Mouse (Mus musculus) brown adipose tissue, adult 24 weeks (tissue): ENCODE data around the gene Gm17660. TPM values are rescaled to one million over a fixed set of nuclear protein-coding genes. Genes with fewer than 3 reads are reported as not detected.
A peak's percentile ranks its signal among the peaks of the same experiment; 100 is the strongest.

Source experiments
- H3K27ac ChIP-seq: fragments of 200-500 bp; replicated peaks from 2 replicates; pipeline ENCODE4 v1.5.1; 2012; ENCODE audit warnings: low read depth, mild to moderate bottlenecking, low read length
- H3K4me1 ChIP-seq: fragments of 200-500 bp; 2 replicates; pipeline ENCODE4 v1.6.1; 2012; ENCODE audit warnings: low read length, mixed read lengths; ENCODE audit not compliant: control insufficient read depth, insufficient read depth, insufficient read length
- H3K4me3 ChIP-seq: fragments of 200-500 bp; 2 replicates; pipeline ENCODE4 v1.5.1; 2012; ENCODE audit warnings: low read depth, mild to moderate bottlenecking, low read length, moderate library complexity; ENCODE audit not compliant: insufficient read depth
- polyA plus RNA-seq: library from polyadenylated mRNA; stranded (reverse); fragments of >200 nt; gene quantifications from 2 replicates; pipeline ENCODE4 v1.2.4, GENCODE M21; 2012; ENCODE audit not compliant: missing spikeins, insufficient read depth, insufficient read length

Gene Gm17660
- polyA plus RNA-seq, 1 experiment: not detected

- Histone ChIP-seq H3K27ac (no peak overlapping the region; the same call in 1 of the 2 replicates), H3K4me3 (no peak overlapping the region), H3K4me1 (peaks cover 12% of the 10 kb centered on the region)
These were observed 24.5 kb upstream of the Gm17660 start for GRCm38 (mm10) chr5:104101678-104102531.

GRCm38 (mm10) chr5:104096078-104096938 lies 18.9 kb upstream of the Gm17660 start:
- no peak overlapping the region for H3K4me3 ChIP-seq
- H3K4me1 ChIP-seq: peaks cover 8% of the 10 kb centered on the region; the same call in 1 of the 2 replicates
- peak overlapping the region; percentile 53 for H3K27ac ChIP-seq

- H3K27ac ChIP-seq: peak overlapping the region; percentile 39; the same call in 1 of the 2 replicates
- no peak overlapping the region for H3K4me3 ChIP-seq
- peaks cover 8% of the 10 kb centered on the region; the same call in 1 of the 2 replicates for H3K4me1 ChIP-seq
These were observed 18.1 kb upstream of the Gm17660 start for GRCm38 (mm10) chr5:104095416-104096077.

DNA sequence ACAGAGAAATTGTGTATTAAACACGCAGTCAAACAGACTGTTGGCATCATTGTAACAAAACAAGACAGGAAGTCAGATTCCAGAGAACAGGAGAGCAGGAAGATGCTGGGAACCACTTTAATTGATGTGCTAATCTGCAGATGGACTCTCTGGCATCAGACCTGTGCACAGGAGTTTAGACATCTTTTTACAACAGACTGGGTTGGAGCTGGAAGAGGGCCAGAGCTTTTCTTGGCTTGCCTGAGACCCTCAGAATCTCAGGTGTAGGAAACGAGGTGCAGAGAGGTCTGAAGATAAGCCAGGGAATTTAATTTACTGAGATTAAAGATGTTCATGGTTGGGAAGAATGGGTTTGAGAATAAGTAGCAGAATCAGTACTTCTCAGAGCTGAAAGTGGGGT lies 12.3 kb upstream of the Gm17660 start:
- H3K4me3 ChIP-seq: no peak overlapping the region
- no peak overlapping the region for H3K27ac ChIP-seq
- H3K4me1 ChIP-seq: no peaks in the 10 kb centered on the region

DNA sequence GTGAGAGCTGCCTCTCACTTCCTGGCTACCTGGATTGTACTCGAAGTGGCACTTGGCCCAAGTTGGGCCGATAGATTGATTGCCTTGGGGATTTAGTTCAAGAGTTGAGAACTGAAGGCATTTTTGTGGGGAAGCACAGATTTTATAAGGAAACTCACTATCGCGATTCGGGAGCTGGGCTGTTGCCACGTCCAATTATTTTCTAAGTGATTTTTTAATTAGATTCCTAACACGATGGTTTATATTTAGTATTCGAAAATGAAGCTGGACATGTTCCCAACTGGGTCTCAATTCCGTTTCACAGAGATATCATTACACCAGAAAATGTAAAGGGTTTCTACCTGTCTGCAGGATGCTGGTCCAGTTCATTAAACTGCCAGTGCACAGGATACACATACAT lies 8.0 kb upstream of the Gm17660 start:
- Histone ChIP-seq H3K27ac (no peak overlapping the region), H3K4me1 (no peaks in the 10 kb centered on the region), H3K4me3 (no peak overlapping the region)

DNA sequence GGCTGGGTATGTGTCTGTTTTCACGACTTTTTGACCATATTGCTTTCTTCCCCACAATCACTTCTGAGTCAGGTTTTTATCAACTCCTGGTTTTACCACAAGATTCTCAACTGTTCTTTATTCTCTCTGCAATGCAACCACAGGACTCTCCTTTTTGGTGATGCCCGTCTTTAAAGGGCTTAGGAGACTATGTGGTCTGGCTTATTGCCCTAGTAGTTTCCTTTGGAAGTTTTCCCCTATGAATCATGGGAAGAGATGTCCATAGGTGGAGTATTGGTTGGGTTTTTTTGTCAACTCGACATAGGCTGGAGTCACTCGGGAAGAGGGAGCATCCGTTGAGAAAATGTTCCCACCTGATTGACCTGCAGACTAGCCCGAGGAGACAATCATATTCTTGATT lies 3.3 kb upstream of the Gm17660 start:
- H3K4me1 ChIP-seq: no peaks in the 10 kb centered on the region
- H3K4me3 ChIP-seq: no peak overlapping the region
- no peak overlapping the region for H3K27ac ChIP-seq

GRCm38 (mm10) chr5:104076361-104076760 lies 1.0 kb downstream of the Gm17660 start:
- Histone ChIP-seq H3K4me3 (no peak overlapping the region), H3K4me1 (no peaks in the 10 kb centered on the region), H3K27ac (no peak overlapping the region)

- no peaks in the 10 kb centered on the region for H3K4me1 ChIP-seq
- H3K27ac ChIP-seq: no peak overlapping the region
- no peak overlapping the region for H3K4me3 ChIP-seq
These were observed 3.0 kb downstream of the Gm17660 start for GRCm38 (mm10) chr5:104074388-104074787.

GRCm38 (mm10) chr5:104073602-104074001 lies 3.8 kb downstream of the Gm17660 start:
- H3K27ac ChIP-seq: no peak overlapping the region

DNA sequence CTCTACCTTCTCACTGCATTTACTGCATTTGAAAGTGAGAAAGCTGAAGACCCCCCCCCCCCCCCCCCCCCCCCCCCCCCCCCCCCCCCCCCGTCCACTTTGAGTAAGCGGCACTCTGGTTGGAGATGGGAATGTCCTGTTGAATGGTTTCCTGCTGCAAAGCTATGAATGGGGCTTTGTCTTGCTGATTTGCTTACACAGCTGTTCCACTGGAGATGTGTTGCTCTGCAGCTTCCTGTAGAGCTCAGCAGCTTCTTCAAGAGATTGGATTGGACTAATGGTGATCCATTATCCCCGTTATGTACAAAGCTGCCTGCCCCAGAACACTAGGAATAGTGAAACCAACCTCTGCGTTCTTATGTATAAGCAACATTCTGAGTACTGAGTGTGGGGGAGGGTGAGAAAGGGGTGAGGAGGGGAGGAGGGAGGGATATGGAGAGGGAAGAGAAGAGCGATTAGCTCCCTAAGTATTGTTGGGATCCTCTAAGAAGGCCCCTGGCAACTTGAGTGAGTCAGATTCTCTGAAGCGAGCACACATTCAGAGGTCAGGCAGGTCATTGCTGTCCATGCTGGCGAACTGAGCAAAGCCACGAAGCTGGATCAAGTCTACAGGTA lies 5.0 kb downstream of the Gm17660 start:
- no peak overlapping the region for H3K4me3 ChIP-seq
- no peak overlapping the region for H3K27ac ChIP-seq

More at GRCm38 (mm10) chr5:104073602-104074001, 3.8 kb downstream of the Gm17660 start:
- H3K4me3 ChIP-seq: no peak overlapping the region
- no peaks in the 10 kb centered on the region for H3K4me1 ChIP-seq

GRCm38 (mm10) chr5:104071048-104071447 lies 6.4 kb downstream of the Gm17660 start:
- Histone ChIP-seq H3K27ac (no peak overlapping the region), H3K4me3 (no peak overlapping the region), H3K4me1 (no peaks in the 10 kb centered on the region)

More for the DNA sequence above, 5.0 kb downstream of the Gm17660 start:
- H3K4me1 ChIP-seq: no peaks in the 10 kb centered on the region

- H3K27ac ChIP-seq: no peak overlapping the region
- no peaks in the 10 kb centered on the region for H3K4me1 ChIP-seq
- H3K4me3 ChIP-seq: no peak overlapping the region
These were observed 8.7 kb downstream of the Gm17660 start for GRCm38 (mm10) chr5:104068751-104069150.

DNA sequence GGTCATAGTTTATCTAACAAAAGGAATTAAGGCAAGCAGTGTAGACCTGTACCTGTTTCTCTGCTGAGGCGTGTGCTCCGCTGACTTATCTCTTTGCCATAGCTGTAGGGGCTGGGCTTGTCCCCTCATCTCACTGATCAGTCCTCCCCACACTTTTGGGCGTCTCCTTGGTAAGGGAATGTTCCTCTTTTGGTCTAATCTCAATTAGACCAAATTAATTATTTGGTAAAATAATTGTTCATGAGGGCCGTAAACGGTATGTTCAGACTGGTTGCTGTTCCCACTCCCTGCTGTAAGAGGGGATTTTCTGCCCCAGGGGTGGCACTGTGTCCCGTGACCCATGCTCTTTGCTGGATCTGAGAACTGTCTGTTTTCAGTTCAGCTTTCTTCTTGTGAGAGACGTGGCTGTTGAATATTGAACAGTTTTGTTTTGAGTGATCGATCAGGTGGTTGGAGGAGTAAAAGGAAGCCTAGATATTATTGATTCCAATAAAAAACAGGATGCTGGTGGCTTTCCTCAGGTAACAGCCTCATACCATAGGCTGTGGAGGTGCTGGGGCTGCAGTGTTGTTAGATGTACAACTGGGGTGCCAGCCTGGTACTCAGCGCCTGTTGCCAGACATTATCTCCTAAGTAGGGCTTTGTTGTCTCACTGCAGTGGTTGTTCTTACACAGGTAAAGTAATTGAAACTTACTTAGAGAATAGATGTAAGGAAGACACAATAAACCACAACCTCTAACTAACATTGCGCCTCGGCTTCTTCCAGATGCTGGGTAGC lies 14.4 kb downstream of the Gm17660 start:
- Histone ChIP-seq H3K4me3 (no peak overlapping the region), H3K4me1 (no peaks in the 10 kb centered on the region), H3K27ac (no peak overlapping the region)
